ENCODE assay signal across 10 mouse cellular contexts in genomic region chr2:145291473-145291872, GRCm38 (mm10).
DNase-seq lines count a peak whose midpoint lies in the region; ATAC-seq and TF ChIP-seq lines count a peak whose summit lies in the region.
"Had no signal": no experiment of that assay in that cellular context is flagged by ENCODE, and none has a peak within 500 bp of the region (broad histone marks: within the 10 kb centered on the region; RNA-seq: fewer than 3 reads in every experiment).

No protein-coding gene starts in this region.

- no peak for ATAC-seq in forebrain, postnatal 0 days
- ATAC-seq in megakaryocyte, adult 5-6 weeks (ENCODE audit: poor library complexity, severe bottlenecking), result peak; percentile 69

- H3K9ac ChIP-seq in forebrain, postnatal 0 days, result no peak overlapping the region

- no peaks in the 10 kb centered on the region for H3K36me3 ChIP-seq in forebrain, postnatal 0 days (ENCODE audit: insufficient read depth)
- H3K36me3 ChIP-seq in forebrain, embryonic 10.5 days (replicated peaks), result no peaks in the 10 kb centered on the region

- H3K4me2 ChIP-seq in forebrain, postnatal 0 days (ENCODE audit: low read depth), result no peak overlapping the region

- no peak overlapping the region for H3K4me3 ChIP-seq in forebrain, postnatal 0 days (ENCODE audit: low read depth, low read length)
- H3K4me3 ChIP-seq in forebrain, embryonic 10.5 days, result no peak overlapping the region
- H3K4me3 ChIP-seq in left cerebral cortex, adult 2 months, result no peak overlapping the region
- H3K4me3 ChIP-seq: megakaryocyte, embryonic 14.5 days had no signal

- DNase-seq in forebrain, postnatal 0 days, result no peak
- DNase-seq in forebrain, embryonic 10.5 days (ENCODE audit: extremely low spot score, low spot score), result no peak
- no peak for DNase-seq in left cerebral cortex, adult 2 months (ENCODE audit: extremely low spot score in 1 of 2, low spot score in 2 of 2)
- DNase-seq in left cerebral cortex, postnatal 10 days (ENCODE audit: extremely low spot score in 1 of 2, low spot score in 2 of 2), result no peak
- peak; percentile 20 for DNase-seq in NIH3T3 (ENCODE audit: low read depth)
- no peak for DNase-seq in right cerebral cortex, postnatal 25 days
- no peak for DNase-seq in frontal cortex, postnatal 10 days (ENCODE audit: low spot score in 2 of 2)
- DNase-seq: gastrocnemius, postnatal 36 days had no signal

- intact Hi-C loops in left cerebral cortex, adult 2 months (cut with DNase I), result loop anchor here (2.0 to 10.0 kb wide), 3 partner anchors 123 to 657 kb away; no protein-coding TSS in a partner anchor
- intact Hi-C loops in left cerebral cortex, postnatal 10 days (cut with DNase I), result loop anchor here (5.0 kb wide), 1 partner anchor 124 kb away; the partner anchor contains the start of gene Slc24a3

- H3K4me1 ChIP-seq in forebrain, postnatal 0 days (ENCODE audit: insufficient read depth), result no peaks in the 10 kb centered on the region
- H3K4me1 ChIP-seq in forebrain, embryonic 10.5 days, result no peaks in the 10 kb centered on the region

- 30% methylated on average over 2 of the region's 2 CpGs for WGBS in forebrain, postnatal 0 days
- 46% methylated on average over 2 of the region's 2 CpGs for WGBS in forebrain, embryonic 10.5 days

- H3K27ac ChIP-seq in forebrain, postnatal 0 days (ENCODE audit: low read depth, low read length), result no peak overlapping the region
- no peak overlapping the region for H3K27ac ChIP-seq in forebrain, embryonic 10.5 days
- H3K27ac ChIP-seq in left cerebral cortex, adult 2 months, result no peak overlapping the region

- TF ChIP-seq CTCF in forebrain, postnatal 0 days (IDR thresholded peaks at IDR 0.05; ENCODE audit: low read depth), result peak; percentile 47
- TF ChIP-seq CTCF in left cerebral cortex, adult 2 months (IDR thresholded peaks at IDR 0.05), result peak; percentile 64

- H3K9me3 ChIP-seq in forebrain, postnatal 0 days (ENCODE audit: low read length), result no peaks in the 10 kb centered on the region
- H3K9me3 ChIP-seq in forebrain, embryonic 10.5 days, result no peaks in the 10 kb centered on the region
- H3K9me3 ChIP-seq: megakaryocyte, embryonic 14.5 days had no signal

- H3K27me3 ChIP-seq in forebrain, postnatal 0 days (ENCODE audit: insufficient read depth, low read length), result no peaks in the 10 kb centered on the region
- no peaks in the 10 kb centered on the region for H3K27me3 ChIP-seq in forebrain, embryonic 10.5 days (ENCODE audit: poor library complexity, severe bottlenecking)
- H3K27me3 ChIP-seq: megakaryocyte, embryonic 14.5 days had no signal
